Mouse (Mus musculus): ENCODE results near the gene Ubald2.
"Not testable (repeated sequence)": the region's sequence is repeated elsewhere in the genome, so short reads cannot be mapped to it uniquely, and the experiment has no call there.

The Ubald2 gene

DNA sequence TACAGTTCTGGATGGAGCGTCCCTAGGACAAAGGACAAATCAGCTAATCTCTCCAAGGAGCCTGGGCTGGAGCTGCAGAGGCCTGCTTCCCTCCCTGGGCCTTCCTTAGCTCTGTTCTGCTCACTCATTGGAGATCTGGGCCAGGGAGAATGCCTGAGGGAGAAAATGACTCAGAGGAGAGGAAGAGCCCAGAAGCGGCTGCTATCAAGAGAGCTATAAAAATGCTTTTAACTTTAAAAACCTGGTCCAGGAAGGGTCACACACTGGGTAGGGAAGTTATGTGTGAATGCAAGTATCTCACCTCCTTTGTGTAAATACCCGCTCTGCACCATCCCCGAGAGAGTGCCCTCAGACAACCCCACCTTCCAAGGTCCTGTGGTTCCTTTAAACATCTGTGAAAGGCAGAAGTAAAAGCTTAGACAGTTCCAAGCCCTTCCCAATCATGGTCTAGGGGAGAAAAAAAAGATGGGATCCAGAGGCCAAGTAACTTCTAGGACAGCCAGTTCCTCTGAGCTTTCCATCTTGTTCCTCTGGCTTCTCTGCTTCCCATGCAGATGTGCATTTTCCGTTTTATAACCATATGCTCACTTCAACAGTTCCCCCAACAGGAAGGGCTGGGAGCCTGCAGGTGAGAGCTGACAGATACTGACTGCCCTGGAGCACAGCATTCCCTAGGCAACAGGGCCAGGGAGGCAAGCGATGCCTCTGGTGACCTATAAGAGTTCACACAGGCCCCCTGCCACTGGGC is 17.5 kb upstream of the Ubald2 start:
- DNase-seq (ENCODE audit: low read depth, low spot score): no peak

DNA sequence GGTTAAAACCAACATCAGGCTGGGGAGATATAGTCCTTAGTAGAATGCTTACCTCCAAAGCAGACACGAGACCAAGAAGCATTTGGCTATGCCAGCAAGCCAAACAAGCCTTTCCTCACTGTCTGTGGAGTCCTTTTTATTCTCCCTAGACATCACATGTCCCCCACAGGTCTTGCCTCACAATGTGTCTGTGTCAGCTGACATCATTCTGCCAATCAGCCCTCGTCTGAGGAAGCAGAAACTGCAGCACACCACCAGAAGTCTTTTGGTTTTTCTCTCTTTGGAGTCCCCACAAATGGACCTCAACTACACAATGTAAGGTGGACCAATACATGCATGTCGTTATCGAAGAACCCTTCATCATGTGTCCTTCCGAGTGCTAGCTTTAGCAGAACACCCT is 16.8 kb upstream of the Ubald2 start:
- DNase-seq (ENCODE audit: low read depth, low spot score): no peak

DNA sequence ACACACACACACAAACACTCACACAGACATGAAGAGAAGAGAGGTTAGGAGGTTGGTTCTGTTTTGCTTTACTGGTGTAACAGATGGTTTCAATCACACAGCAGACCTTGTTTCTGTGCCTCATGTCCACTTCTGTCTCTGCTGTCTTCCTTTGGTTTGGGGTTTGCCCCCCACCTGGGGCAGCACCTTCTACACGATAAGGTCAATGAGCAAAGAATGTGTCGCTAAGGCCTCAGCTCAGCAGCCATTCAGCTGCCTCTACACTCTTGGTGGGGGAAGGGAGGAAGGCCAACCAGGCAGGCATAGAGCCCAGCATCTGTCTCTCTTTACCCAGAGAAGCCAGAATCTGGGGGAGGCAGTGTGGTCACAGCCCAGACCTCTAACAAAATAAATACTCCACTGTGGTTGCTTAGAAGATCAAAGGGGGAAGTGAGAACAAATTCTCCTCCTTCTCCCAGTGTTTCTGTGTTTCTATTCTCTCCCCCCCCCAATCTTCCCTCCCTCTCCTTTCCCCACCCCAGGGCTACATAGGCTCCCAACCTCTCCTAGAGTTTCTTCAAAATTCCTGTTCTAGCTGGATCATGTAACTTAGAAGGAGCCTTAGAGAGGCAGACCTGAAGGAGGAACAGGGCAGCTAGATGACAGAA is 15.6 kb upstream of the Ubald2 start:
- DNase-seq (ENCODE audit: low read depth, low spot score): peak; percentile 63

DNA sequence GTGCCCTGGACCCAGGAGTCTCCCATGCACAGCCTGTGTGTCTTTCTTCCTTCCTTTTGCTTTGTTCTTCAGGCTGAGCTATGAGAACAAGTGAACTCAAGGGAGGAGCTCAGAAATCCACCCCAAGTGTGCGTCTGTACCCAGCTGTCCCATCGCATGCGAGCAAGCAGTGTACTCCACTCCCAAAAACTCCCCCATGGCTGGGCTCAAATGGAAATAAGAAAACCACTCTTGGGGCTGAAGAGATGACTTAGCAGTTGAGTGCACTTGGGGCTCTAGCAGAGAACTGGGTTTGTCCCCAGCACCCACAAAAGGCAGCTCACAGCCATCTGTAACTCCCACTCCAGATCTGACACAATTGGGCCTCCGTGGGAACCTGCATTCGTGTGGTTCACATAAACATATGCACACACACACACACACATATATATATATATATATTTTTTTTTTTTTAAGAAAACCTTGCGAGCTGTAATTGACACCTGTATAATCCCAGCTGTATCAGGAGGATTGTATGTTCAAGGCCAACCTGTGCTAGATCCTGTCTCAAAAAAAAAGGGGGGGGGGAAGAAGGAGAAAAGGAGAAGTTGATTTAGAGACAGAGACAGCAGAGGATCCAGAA is 14.9 kb upstream of the Ubald2 start:
- DNase-seq (ENCODE audit: low read depth, low spot score): no peak

DNA sequence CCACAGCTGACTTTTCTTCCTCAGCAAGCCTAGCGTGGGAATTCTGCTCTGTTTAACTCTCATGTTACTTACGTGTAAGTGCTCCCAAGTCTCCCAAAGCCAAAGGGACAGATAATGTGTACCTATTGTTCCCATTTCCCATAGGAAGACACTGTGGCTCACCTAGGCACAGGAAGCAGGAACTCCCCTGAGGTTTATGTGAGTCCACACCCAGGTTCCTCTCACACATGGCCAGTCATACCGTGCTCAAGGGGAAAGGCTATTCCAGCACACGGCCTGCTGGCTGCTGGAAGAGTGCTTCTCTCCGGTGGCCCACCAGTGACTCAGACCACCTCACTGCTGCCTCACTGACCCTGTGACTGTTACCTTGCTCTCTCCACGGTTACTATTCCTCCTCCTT is 12.8 kb upstream of the Ubald2 start:
- DNase-seq (ENCODE audit: low read depth, low spot score): no peak

DNA sequence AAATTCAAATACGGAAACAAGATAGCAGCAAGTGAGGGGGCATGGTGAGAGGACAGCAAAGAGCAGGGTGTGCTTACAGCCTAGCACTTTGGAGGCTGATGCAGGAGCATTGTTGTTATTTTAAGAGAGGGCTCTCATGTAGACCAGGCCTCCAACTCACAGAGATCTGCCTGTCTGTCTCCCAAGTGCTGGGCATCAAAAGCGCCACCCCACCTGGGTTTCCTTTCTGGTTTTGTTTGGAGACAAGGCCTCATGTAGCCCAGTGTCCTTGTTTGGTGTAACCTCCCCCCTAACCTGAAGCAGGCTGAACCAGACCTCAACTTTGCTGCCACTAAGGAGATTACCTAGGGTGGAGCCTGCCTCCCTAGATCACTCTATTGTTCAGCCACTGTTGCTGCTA is 11.3 kb upstream of the Ubald2 start:
- DNase-seq (ENCODE audit: low read depth, low spot score): no peak

DNA sequence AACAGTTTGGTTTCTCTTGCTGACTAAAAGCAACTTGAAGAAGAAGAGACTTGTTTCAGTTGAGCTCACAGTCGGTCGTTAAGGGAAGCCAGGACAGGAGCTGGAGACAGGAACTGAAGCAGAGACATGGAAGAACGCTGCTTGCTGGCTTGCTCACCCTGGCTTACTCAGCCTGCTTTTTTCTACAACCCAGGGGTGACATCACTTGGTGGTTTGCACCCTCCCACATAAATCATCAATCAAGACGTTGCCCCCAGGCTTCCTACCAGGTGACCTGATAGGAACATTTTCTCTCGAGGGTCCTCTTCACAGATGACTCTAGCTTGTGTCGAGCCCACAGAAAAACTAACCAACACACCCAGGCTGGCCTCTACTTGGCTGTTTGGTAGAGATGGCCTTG is 10.7 kb upstream of the Ubald2 start:
- no peak for DNase-seq (ENCODE audit: low read depth, low spot score)

DNA sequence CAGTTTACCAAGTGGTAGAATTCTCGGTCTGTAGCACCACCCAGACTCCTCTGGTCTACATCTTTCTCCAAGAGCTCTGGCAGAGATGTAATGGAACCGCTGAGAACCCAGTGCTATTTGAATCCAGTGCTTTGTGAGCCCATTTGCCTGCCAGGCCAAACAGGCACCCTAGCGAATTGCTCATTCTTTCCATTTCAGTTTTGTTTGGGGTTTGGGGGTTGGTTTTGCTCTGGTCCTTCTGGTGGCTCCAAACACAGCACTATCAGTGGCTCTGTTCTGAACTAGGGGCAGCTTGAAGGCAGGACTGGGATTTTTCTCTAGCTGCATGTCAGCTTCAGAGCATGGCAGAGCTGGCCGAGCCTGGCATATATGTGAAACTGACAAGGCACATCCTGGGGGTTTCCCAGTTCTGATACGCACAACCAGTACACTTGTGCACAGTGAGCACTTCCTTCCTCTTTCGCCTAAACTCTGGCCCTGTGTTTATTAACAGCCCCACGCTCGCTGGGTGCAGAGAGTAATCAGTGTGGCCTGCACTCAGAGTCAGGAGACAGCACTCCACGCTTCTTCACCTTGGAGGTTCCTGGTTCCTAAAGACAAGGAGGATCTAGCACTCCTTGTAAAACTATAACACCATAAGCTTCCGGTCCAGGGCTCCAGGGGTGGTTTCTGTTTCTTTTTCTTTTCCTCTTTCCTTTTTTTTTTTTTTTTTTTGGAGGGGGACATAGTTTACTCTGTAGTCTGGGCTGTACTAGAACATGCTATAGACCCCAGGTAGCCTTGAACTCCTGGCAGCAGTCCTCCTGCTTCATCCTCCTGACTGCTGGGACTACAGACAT is 9.9 kb upstream of the Ubald2 start:
- DNase-seq (ENCODE audit: low read depth, low spot score): no peak

DNA sequence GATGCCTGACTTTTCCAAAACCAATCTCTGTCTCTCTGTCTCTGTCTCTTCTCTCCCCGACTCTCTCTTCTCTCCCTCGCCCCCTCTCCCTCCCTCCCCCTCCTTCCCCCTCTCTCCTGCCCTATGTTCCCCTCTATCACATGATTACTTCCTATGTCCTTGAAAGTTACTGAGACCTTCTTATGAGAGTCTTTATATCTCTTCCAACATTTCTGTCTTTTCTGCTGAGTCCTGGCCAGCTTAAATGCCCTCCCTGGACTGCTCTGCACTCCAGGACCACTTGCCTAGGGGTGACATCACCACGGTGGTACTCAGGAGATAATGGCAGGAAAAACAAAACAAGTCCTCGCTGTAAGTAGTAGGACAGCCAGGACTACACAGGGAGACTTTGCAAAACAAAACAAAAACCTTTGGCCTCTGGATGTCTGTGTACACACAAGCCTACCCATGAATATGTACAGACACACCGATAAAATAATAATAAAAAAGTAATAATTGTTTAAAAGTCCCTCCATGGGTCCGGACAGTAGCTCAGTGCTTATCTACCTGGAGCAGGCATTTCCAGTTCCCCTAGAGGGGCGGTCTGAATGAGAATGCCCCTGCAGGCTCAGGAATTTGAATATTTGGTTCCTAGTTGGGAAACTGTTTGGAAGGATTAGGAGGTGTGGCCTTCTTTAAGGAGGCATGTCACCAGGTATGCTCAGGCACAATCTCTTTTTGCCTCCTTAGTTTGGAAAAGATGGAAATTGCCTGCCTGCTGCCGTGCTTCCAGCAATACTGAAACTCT is 9.1 kb upstream of the Ubald2 start:
- no peak for DNase-seq (ENCODE audit: low read depth, low spot score)

DNA sequence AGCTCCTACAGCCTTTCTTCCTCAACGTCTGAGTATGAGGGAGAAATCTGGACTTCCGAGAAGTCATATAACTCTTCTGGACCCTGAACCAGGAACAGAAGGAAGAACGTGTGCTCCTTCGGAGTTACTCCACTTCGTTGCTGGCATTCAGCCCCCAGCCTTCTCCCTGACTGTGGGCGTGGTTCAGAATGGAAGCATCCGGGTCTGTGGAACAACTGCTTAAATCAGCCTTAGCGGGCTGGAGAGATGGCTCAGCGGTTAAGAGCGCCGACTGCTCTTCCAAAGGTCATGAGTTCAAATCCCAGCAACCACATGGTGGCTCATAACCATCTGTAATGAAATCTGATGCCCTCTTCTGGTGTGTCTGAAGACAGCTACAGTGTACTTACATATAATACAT is 7.6 kb upstream of the Ubald2 start:
- not testable (repeated sequence) for DNase-seq (ENCODE audit: low read depth, low spot score)

DNA sequence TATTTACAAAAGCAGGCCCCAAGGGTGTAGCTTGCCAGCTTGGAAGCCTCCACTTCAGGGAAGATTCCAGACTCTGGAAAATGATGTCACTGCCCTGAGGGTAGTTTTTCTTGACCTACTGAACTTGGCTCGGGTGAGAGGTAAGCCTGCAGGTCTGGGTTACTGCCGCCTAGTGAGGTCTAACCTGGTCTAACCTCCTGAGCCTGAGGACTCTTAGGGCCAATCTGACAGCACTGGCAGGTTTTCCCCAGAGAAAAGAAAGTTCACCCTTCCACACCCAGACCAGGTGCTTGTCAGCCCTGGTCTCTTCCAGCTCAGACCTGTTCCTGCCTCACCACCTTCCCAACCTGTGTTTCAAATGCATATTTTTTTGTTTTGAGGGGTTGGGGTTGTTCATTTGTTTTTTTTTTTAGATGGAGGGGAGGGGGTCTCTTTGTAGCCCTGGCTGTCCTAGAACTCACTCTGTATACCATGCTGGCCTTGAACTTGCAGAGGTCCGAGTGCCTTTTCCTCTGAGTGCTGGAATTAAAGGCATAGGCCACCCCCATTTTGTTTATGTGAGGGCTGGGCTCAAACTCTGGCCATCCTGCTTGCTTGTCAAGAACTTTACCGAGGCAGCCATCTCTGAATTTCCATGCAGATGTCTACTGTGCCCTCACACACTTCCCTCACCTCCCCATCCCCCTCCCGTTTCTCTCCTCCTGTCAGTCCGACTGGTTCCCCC is 6.9 kb upstream of the Ubald2 start:
- DNase-seq (ENCODE audit: low read depth, low spot score): no peak

DNA sequence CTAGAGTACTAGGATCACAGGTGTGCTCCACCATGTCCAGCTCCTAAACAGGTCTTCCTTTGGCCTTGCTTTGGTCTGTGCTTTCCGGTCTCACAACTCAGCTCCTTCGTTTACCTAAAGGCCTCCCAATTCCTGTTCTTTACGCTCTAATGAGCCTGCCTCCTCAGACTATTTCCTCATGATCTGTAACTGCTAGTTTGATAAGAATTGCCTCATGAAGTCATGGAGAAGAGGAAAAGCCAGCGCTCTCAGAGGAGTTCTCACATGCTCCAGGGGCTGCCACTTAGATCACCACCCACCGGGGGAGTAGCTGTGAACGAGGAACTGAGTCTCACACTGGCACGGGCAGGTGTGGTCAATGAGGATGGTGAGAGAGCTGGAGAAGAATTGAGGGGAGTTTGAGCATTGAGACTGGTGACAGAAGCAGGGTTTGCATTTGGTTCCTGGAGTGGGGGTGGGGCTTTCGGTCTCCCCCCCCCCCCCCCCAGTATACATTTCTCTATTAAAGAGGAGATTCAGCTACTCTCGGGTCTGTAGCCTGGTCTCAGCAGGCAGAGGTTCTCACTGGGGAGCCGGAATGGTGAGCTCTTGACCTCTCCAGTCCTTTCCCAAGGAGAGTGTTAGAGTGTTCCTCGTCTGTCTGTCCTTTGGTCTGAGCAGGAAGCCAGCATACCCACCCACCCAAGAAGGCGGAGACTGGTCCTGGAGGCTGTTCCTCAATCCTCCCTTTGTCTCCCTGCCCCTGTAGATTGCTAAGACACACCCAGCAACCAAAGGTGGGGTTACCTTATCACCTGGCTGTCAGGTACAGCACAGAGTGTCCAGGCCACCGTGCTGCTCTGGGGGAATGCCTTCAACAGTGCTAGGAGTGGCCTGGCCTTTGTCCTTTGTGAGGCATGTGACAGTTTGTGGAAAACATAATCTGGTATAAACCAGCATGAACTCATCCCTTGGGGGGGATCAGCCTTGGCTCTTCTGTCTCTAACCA is 4.7 kb upstream of the Ubald2 start:
- no peak for DNase-seq (ENCODE audit: low read depth, low spot score)

DNA sequence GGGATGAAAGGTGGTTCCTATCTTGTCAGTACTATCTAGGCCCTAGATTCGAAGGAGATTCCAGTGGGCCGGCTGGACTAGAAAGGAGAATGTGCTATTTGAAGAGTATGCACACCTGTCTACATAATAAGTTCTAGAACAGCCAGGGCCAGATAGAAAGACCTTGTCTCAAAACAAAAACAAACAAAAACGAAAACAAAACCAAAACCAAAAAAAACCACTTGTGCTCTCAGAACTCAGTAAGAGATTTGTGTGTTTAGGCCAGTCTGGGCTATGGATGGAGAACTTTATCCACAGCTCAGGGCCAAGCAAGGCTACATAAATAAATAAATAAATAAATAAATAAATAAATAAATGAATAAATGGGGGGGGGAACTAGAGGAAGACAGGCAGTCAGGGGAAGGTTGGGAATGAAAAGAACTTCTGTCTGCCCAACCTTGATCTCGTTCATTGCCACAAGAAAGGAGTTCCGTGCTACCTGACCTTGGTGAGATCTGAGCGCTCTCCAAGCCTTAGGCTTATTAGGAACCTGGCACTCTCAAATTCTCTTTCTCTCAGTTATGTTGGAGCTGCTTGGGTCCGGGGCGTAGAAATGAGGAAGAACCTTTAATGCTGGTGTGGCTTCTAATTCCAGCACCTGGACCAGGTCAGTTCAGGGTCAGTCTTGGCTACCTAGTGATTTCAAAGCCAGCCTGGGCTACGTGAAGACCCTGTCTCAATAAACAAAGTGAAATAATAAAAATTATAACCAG is 3.9 kb upstream of the Ubald2 start:
- no peak for DNase-seq (ENCODE audit: low read depth, low spot score)

DNA sequence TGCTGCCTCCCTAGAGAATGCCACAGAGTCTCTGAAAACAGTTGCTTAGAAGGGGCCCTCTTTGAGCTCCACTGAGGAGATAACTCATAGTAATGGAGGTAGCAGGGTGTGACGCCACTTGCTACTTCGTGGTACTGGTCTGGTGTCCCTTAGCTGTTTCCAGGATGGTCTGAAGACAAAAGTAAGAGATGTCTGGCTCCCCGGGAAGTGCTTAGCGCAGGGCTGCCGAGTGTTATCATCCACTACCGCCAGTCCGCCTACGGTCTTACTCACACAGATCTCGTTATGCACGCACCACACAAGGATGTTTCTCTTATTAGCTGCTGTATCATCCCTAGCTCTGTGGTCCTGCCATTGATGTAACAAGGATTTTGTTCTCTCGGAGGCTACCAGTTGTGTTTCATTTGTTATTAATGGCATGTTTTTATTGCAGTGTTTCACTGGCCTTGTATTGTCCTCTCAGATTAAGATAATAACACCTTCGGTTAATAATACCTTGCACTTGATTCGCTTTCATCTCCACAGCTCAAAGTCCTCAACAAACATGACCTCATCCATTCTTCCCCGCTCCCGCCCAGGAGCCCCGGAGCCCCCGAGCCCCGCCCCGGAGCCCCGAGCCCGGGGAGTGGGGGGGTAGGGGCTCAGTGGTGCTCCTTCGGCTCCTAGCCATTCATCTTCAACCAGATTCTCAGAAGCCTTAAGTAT is 3.0 kb upstream of the Ubald2 start:
- DNase-seq (ENCODE audit: low read depth, low spot score): no peak

DNA sequence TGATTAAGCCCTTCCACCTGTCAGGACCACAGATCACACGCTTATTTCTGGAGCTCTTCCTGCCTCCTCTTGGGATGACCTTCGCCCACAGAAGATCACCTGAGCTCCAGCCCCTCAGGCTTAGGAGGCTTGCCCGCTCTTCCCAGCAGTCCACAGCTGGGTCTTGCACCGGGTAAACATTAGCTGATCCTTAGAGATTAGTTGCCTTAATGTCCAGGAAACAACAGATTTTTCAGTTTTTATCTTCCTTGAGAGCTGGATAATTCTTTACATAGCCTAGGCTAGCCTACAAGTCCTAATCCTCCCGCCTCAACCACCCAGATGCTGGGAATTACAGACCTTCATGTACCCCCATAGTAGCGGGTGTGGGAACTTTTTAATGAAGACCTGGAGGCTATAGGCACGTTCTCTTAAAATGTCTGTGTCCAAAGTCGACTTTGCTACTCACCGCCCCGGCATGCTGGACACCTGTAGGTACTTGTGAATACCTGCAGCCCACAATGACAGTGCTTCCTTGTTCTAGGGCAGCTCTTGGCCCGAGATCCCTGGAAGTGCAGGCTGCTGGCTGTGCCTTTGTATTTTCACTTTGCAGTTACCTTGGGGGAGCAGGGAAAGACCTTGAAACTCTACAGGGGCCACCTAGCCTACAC is 2.3 kb upstream of the Ubald2 start:
- no peak for DNase-seq (ENCODE audit: low read depth, low spot score)

DNA sequence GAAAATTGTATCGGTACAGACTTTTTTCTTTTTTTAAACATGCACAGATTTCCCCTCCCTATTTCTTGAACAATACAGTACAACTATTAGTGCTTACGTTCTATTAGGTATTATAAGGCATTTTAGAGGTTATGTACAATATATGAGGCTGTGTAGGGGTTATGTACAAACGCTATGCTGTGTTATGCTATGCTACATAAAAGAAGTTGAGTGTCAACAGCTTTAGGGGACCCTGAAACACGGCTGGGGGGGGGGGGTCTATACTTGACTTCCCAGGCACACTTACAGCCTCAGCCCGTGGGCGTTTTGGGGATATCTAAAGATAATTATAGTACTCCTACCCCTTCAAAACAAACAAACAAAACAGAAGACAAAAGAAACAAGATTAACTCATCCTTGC is 1.8 kb upstream of the Ubald2 start:
- DNase-seq (ENCODE audit: low read depth, low spot score): no peak

DNA sequence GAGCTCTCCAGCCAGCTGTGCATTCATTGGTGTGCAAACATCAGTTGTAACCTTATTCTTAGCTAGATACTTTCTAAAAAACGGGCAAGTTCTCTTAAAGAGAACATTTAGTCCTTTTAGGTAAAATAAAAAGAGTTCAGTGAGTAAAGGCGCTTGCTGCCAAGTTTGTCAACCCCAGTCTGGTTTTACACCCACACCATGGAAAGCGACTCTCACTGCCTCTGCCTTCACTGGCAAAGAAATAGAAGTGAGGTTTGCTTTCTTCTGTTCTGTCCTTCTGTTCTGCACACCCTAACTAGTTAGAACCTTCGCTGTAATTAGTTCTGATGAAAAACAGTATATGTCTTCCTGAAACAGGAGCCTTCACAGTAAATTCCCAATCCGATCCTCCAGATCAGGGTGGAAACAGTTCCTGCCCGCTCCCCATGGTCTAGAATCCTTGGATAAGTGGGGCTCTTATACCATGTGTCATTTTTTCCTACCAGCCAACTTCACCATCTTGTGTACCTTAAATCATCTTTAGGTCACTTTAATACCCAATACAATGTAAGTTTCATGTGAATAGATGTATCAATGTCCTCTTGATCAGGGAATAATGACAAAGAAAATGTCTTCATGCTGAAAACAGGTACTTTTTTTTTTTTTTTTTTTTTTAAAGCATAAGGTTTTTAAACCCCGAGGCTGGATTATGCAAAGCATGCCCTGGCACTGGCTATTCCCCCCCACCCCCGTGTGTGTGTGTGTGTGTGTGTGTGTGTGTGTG is 1.1 kb upstream of the Ubald2 start:
- no peak for DNase-seq (ENCODE audit: low read depth, low spot score)
